Mouse (Mus musculus) urinary bladder, postnatal 25 days (tissue): ENCODE results near the gene Cyth4.

ENCODE experiments used
- DNase-seq: peaks from one replicate; pipeline ENCODE4 v3.0.0; 2022; ENCODE audit warnings: low spot score

Gene Cyth4

DNA sequence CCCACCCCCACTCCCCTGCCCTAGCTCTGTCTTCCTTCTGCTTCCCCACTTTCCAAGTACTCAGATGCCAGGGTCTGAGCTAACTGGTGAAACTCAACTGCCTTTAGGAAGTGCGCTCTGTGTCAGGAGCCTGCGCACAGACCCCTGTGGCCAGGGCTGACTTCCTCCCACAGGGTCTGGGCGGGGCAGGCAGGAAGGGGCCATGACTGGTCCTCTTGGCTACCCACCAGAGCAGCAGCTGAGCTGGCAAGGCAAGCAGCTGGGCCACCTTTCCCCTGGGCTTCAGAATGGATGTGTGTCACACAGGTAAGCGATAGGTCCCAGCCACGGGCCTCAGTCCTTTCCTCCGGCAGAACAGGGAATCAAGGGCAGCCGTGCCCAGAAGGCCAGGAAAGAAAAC lies at the start of gene Cyth4:
TSS of gene Cyth4 (plus strand) at position 134 of the 400 bp plus-strand sequence.
- DNase-seq: no peak

DNA sequence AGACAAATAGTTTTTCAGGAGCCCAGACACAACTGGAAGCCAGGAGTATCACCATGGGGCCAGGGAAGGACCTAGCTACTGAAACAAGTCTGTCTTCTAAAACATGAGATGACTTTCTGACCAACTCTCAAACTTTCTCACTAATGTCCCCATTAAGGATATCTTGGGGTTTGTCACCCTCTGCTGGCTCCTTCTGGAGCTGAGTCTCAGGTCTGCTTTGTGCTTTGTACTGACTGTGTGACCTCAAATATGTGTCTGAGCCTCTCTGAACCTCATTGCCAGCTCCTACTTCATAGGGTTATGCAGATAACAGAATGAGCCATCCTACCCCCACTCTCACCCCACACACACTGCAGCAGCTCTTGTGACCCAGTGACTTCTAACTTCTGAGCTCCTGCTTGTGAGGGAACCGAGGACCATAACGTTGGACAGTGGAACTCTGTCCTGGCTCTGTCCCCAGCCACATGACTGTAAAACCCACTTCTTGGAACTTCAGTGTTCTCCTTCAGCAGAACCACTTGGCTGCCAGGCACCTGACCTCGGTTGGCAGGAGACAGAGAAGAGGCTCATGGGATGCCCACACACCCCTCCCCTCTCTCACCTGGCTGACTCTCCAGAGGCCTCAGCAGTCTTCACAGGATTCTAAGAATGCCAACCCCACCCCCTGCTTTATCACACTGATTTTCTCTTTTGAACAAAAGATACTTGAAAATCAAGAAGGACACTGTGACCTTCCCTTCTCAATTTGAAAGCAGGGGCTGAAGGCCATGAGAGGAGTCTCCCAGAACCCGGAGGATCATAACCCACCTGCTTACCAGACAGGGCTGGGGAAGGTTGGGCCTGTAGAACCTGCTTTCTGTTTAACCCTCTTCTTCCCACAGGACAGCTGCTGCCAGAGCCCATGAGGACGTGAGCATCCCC lies 49.2 kb upstream of the Cyth4 start:
- no peak for DNase-seq

DNA sequence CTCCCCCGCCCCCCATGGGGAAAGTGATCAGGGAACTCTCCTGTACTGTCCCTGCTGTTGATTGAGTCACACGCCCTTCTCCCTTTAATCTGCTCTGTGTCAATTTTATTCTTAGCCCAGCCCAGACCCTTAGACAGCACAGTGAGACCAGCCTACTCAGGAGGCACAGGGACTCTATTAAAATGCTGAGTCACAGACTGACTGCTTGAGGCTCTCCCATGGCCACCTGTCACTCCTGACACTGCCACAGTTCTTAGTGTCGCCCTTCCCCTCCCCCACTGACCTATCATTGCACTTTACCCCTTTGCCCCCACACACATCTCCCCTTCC lies 48.5 kb upstream of the Cyth4 start:
- no peak for DNase-seq

DNA sequence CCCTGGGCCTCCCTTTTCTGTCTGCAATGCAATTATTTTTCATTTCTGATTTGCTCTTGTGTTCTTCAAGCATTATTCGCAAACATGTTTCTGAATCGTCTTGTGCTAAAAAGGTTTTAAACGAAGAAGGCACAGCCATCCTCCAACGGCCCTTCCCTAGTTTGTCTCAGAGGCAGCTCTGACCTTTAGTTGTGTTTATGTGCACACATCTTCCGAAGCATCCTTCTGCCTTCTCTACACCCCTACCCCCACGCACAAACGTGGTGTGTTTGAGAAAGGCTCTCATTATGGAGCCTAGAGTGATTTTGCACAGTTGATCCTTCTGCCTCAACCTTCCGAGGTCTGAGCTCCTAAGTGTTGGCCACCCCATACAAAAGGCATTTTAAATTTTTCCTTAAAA lies 48.1 kb upstream of the Cyth4 start:
- no peak for DNase-seq

DNA sequence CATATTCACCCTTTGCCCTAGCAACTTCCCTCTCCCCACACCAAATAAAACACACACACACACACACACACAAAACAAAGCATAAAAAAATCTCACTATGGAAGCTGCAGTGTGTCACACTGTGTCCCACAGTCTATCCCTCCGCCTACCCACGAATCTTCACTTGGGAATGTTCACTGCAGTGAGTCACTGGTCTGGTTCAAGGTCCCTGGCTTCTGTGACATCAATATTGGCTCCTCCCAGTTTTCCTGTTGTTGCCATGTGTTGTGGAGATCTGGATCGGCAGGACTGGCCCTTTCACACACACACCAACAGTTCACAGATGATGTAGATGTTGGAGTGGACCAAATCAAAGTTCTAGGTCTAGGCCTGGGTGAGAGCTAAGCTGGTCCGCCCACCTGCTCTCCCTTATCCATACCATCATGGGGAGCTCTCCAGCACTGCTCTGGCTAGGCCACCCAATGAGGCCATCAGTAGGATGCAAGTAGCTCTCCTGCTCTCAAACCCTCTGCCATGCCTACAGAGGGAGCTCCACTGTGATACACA lies 47.6 kb upstream of the Cyth4 start:
- no peak for DNase-seq

DNA sequence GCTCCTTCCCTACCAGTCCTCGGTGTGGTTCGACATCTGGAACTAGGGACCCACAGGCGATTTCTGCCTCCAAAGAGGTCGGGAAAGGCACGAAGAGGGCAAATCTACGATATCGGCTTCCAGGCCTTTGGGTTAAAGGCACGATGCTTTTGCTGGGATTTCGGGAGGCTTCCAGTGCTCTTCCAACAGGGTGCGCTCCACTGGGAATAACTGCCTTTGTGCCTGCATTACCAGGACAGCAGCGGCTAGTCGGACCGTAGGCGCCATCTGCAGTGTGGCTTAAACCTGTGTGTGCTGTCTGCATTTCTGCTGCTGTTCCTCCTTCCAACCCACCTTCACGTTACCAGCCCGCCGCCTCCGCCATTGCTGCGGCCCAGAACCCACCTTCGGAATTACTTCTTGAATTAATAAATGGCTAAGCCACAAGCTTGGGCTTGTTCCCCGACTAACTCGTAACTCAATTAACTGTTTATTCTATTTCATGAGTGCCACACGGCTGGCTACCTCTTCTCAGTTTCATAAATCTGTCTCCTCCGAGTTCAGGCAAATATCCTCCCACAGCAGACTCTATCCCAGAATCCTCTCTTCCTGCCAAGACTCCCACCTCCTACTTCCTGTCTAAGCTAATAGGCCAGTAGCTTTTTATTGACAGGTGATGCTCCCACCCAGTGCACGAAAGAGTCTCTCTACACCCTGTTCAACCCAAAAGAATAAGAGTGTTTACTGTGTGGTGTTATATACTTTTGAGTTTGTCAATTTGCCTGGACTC lies 42.1 kb upstream of the Cyth4 start:
- DNase-seq: no peak

DNA sequence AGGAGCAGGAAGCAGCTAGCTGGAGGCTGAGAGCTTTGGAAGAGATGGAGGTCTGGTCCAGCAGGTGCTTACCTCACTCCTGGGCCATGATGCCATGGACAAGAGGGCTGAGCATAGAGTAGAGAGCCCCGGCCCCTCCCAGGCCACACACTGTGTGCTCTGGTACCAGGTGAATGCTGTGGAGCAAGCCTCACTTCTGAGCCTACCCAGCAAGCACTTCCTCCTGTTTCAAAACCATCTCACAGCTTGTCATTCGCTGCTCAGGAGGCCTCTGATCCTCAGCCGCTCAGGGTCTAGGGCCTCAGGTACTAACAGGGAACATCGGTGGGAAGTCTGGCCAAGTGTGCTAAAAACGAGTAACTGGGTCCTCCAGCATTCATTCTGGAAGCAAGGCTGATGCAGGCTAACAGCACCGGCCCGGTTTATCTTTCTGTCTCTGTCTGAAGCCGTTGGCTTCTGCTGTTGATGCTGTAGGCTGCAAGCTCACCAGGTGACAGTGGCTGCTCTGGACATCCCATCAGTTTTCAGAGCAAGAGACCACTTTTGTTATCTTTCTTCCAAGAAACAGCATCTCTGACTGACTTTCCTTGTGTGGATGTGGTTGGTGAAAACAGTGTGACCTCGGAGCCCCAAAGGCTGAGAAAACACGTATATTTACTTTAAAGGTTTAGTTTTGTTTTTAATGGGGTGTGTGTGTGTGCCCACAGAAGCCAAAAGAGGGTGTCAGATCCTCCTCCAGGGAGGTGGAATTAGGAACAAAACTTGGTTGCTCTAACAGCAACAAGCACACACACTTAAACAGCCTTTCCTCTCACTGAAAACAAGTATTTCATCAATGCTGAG lies 38.9 kb upstream of the Cyth4 start:
- DNase-seq: no peak

DNA sequence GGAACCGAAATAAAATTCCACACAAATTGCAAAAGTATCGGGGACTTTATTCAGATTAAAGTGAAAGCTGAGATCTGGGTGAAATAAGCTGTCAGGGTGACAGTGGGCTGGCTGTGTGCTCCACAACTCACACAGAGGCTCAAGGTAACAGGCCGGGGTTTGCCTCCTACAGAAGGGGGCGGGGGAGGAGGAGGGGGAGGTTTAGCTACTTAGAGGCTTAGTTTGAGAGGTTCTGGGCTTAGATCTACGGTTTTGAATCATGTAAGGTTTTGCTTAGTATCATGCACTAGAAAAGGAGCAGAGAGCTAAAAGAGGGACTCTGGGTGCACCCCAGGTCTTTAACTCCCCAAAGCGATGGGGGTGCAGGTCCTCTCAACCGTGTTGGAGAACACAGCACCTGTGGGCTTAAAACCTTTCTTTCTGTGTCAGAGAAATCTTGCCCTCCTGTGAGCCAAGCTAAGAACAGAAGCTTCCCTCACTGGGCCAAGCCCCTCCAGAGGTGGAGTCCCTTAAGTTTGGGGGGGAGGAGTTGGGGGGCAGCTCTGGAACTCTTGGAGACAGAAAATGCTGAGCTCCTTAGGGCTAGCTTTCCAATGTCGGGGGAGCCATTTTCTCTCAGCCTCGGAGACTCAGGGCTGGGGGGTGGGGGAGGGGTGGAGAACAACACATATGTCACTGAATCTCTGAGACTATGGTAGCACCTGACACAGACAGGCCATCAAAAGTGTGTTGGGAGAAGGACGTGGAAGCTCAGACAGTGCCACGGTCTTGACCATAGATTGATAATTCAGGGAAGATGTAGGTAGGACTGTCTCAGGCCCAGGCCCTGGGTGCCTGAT lies 37.5 kb upstream of the Cyth4 start:
- no peak for DNase-seq

DNA sequence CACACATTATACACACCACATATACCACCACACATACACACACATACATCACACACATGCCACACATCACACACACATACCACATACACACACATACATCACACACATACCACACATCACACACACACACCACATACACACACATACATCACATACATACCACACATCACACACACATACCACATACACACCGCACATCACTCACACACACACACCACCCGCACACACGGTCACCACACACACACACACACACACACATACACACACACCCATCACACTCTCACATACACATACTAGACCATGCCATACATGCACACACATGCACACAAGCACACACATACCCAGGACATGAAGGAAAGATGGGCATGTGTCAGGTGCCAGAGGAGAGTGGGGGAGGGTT lies 33.5 kb upstream of the Cyth4 start:
- no peak for DNase-seq

DNA sequence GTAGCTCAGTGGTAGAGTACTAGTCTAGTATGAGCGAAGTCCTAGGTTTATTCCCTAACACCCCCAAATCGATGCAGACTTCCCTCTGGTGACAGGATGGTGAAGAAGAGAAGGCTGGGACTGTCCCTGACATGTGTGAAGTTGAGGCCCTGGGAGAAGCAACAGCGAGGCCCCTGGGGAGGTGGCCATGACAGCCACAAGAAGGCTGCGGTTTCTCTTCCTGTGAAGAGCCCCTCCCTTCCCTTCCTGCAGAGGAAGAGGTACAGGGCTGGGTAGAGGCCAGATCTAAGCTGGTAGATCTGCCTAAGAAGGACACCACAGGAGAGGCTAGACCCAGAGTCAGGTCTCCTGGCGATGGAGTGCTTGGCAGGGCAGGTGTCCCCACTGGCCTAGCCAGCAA lies 32.9 kb upstream of the Cyth4 start:
- no peak for DNase-seq

DNA sequence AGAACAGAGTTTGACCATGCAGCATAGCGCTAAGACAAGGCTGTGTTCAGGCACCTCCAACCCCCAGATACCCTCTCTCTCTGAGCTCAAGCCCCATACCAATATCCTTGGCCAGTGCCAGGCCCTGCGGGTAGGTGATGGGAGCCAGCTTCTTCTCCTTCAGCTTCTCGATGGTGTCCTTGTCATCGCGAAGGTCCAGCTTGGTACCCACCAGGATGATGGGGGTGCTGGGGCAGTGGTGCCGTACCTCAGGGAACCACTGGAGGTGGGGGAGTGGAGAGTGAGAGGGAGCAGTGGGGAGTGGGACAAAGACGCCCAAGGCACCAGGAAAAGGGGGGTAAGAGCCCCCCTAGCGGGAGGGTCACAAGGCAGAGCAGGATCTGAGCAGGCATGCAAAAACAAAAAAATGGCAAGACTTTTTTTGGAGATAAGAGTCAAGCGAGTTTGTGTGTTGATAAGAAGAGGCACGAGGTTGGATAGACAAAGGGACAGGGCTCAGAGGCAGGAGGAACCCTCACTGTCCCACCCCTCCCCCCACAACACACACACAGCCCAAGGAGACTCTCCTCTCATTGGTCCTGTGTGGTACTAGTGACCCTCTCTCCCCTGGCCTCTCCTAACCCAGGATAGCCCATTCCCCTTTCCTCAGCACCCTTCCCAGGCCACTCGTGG lies 31.9 kb upstream of the Cyth4 start:
- DNase-seq: no peak

DNA sequence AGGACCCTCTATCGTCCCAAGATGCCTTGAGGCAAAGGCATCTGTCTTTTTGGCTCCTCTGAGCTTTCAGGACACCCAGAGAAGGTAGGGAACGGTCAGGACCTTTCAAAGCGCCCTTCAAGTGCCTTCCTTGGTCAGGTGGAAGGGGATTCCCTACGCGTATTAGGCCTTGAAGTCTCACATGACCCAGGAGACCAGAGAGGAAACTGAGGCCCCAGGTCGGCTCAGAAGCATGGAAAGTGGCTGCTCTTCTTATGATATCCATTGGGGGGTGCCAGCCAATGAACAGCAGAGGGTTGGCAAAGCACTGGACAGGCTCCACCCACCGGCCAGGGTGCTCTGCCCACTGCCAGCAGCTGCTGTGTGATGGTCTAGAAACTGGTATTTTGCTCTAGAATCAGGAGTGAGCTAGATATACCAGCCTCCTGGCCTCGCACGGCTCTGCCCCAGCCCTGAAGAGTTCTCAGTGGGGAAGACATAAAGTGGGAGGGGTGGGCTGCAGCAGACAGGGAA lies 29.2 kb upstream of the Cyth4 start:
- DNase-seq: no peak

DNA sequence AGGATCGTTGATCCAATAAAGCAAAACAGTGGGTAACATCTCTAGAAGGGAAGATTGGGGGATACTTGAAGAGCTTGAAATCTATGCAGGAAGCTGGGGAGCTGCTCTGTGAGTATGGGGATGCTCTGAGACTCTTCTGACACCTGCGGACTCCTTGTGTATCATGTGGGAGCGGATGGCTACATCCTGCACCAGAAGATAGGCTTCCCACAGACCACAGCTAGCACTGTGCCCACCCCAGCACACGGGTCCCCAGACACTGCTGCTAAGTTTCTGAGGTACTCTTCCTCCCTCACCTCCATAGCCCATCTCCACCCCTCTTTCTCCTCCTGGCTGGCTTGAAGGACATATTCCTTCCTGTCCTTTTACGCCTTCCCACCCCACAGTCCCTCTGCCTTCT lies 26.7 kb upstream of the Cyth4 start:
- DNase-seq: no peak

DNA sequence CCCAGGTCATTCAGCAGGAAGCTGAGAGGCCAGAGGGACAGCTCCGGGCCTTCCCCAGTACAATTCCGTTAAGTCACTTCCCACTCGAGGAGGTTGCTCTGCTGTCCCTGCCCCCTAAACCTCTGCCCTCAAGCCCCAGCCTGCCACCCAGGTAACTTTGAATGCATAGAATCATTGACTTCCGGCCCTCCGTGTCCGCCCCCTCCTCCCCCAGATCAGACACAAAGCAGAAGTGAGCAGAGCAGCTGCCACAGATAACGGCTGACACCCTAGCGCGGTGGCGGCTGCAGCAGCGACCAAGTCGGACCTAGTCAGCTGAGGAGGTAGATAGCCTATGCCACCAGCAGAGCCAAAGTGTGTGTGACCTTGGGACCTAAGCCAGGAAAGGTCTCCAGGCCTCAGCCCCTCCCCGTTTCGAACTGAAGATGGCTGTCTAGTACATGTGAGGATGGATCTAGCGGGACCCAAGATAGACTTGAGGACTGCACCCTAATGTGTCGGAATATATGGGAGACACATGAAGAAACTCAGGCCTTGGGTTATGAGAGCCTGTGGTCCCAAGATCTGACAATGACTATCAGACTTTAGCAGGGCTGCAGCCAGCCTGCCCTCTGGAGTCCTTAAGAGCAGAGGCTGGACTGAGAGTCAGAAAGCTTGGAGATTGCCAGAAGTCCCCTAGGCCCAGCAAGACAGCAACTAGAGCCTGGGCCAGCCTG lies 25.1 kb upstream of the Cyth4 start:
- no peak for DNase-seq

DNA sequence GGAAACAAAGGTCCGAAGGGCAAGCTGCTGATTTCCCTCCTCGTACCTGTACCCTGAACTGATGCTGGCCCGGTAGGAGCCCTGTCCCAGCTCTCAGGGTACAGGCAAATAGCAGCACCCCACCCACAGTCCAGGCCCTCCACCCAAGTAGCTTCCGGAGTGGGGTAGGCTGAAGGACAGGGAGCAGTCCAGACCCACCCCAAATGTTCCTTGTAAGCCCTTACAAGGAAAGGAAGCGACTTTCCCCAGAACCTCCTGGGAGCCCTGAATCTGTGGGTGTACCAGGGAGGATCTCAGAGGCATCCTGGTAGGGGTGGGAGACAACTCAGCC lies 24.6 kb upstream of the Cyth4 start:
- DNase-seq: no peak

DNA sequence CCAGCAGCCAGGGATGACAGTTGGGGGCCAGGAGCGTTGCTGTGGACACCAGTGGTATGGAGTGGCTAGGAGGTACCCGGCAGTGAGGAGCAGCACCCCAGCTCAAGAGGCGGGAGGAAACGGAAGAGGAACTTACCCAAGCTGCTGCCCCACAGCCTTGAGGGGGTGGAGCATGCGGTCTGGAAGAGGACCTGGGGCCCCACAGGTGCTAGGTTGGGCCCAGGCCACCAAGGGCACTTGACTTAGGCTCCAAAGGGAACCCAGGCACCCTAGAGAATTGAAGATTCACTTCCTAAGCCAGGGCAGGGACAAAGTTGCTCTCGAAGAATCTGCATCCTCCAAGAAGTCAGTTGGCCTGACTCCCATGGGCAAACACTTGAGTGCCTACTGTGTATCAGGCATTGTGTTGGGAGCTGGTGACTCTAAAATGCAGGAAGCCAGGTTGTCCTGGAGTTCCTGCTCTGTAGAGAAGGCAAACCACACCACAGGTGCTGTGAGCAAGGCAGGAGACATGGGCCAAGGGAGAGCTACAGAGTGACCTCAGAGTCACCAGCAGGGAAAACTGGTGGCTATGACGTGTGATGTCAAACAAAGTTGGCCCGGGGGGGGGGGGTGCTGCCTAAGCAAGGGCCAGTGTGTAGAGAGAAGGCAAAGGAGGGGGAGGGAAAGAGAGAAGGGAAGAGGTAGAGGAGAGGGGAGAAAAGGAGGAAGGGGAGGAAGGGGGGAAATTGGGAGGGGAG lies 24.0 kb upstream of the Cyth4 start, which contains the start of gene Rac2:
TSS of gene Rac2 (minus strand) at position 126 of the 740 bp plus-strand sequence.
- DNase-seq: no peak

DNA sequence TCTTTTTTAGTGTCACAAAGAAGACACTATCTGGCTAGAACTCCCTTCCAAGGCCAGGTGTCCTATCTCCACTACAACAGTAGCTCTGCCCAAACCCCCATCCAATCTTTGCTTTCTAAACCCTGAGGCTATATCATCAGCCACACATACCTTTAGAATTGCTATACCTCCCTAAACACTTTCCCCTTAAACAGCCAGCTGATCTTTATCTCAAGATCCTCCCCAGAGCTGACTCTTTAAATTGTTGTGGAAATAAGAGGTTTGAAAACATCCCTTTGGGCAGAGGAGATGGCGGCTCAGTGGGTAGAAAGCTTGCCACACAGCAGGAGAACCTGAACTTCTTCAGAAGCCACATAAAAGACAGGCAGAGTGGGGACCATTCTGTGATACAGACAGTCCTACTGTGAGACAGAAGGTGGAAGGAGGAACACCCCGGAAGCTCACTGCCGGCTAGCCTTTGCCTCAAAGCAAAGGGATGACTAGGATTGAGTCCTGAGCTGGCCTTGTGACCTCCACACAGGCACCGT lies 20.5 kb upstream of the Cyth4 start:
- no peak for DNase-seq

DNA sequence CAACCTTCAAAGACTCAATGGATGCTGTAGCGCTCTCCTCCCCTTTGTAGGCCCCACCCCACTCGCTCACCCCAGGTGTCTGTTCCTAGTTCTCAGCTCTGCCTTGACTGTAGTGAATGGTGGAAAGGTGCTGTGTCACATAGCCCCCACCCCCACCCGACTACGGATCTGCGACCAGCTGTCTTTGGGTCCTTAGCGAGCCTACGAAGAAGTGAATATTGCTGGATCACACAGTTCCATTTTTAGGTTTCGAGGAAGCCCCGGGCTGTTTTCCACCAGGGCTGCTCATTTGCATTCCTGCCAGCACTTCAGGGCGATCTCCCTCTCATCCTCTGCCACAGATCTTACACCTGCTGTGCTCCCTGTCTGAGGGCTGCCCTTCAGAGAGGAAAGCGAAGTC lies 13.5 kb upstream of the Cyth4 start:
- no peak for DNase-seq

DNA sequence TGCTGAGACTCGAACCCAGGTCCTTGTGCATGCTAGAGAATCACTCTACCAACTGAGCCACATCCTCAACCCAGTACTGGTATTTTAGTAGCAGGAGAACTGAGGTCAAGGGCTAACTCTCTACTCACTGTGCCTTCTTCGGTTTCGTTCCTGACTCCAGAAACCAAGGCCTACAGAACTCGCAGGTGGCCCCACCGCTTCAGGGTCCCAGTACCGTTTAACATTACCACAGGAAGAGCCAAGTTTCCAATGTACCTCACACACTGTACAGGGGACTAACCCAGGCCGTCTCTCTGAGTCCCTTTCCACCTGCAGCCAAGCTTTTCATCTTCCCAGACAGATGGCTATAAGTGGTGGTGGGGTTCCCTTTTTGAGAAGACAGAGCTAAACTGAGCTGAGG lies 11.4 kb upstream of the Cyth4 start:
- DNase-seq: no peak
